Mouse (Mus musculus) activated CD4-positive, CD25-positive, alpha-beta regulatory T cell, adult 4 months (primary cell): ENCODE data around the gene Gm15091. TPM values are rescaled to one million over a fixed set of nuclear protein-coding genes. Genes with fewer than 3 reads are reported as not detected.
"Not testable (repeated sequence)": the region's sequence is repeated elsewhere in the genome, so short reads cannot be mapped to it uniquely, and the experiment has no call there.

Source experiments
- ATAC-seq: one replicate; pipeline ENCODE4 v1.8.0; 2017
- polyA plus RNA-seq, 2 experiments: library from polyadenylated mRNA; unstranded; fragments of 100-300 nt; shearing (Covaris generic); gene quantifications; one replicate each; pipeline ENCODE4 v1.2.1; 2017

The Gm15091 gene
- not detected for polyA plus RNA-seq

DNA sequence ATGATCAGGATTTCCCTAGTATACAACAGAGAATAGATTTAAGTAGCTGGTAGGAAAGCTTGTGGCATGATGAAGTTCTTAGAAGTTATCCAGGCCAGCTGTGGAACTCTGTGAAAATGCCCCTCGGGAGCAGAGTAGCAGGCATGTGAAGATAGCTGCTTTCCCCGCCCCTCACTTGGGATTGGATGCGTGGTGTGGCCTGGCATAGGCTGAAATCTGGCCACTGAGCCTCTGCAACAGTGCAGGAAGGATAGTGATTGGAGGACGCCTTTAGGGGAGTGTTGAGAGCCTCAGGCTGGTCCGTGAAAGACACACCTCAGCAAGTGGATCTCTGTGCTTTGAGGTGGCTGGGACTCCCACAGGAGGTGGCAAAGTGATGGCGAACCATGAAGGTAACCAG lies at the start of gene Gm15091:
Gm15091 (plus strand) TSS at position 301 of the 400 bp plus-strand sequence.
- not testable (repeated sequence) for ATAC-seq

Other genes with a start within 250 kb of the Gm15091 start
- gene Gm15097, start 157.2 kb upstream of the Gm15091 start, polyA plus RNA-seq, result not detected